Mouse (Mus musculus) ES-Bruce4 (cell line): ENCODE results near the gene Perp. TPM values are rescaled to one million over a fixed set of nuclear protein-coding genes. Genes with fewer than 3 reads are reported as not detected.

ENCODE experiments used
- H3K27ac ChIP-seq: 2 replicates; pipeline ENCODE4 v1.5.1; 2012; ENCODE audit warnings: low read length, inconsistent platforms; ENCODE audit not compliant: insufficient read depth
- H3K27me3 ChIP-seq: 2 replicates; pipeline ENCODE4 v1.6.1; 2012; ENCODE audit warnings: mild to moderate bottlenecking, low read length, inconsistent platforms; ENCODE audit not compliant: control insufficient read depth, poor library complexity, insufficient read depth, severe bottlenecking
- H3K36me3 ChIP-seq: 2 replicates; pipeline ENCODE4 v1.6.1; 2012; ENCODE audit warnings: inconsistent platforms, mild to moderate bottlenecking, low read length, moderate library complexity; ENCODE audit not compliant: control insufficient read depth, poor library complexity, insufficient read depth, severe bottlenecking
- H3K4me1 ChIP-seq: one replicate; pipeline ENCODE4 v1.8.1; 2011; ENCODE audit warnings: low read length; ENCODE audit not compliant: control insufficient read depth, insufficient read depth
- H3K4me3 ChIP-seq: 2 replicates; pipeline ENCODE4 v1.5.1; 2011; ENCODE audit warnings: low read depth, mild to moderate bottlenecking, low read length
- H3K9ac ChIP-seq: 2 replicates; pipeline ENCODE4 v1.6.1; 2012; ENCODE audit warnings: low read depth, mild to moderate bottlenecking, inconsistent platforms; ENCODE audit not compliant: poor library complexity, severe bottlenecking
- H3K9me3 ChIP-seq: replicated peaks from 2 replicates; pipeline ENCODE4 v1.6.1; 2012; ENCODE audit warnings: mild to moderate bottlenecking, low read length, inconsistent platforms; ENCODE audit not compliant: control insufficient read depth, poor library complexity, insufficient read depth, severe bottlenecking
- CTCF ChIP-seq: IDR thresholded peaks from one replicate; pipeline ENCODE4 v1.8.1; 2011; ENCODE audit warnings: low read depth, low read length
- EP300 ChIP-seq: IDR thresholded peaks from 2 replicates; pipeline ENCODE4 v1.6.1; 2011; ENCODE audit warnings: low read depth, low read length; ENCODE audit not compliant: insufficient read depth
- POLR2A ChIP-seq: IDR thresholded peaks from one replicate; pipeline ENCODE4 v1.8.1; 2011; ENCODE audit warnings: low read length; ENCODE audit not compliant: insufficient read depth
- polyA plus RNA-seq: library from polyadenylated mRNA; stranded (reverse); fragments of >200 nt; gene quantifications from 2 replicates; pipeline ENCODE4 v1.2.4, GENCODE M21; 2011; ENCODE audit warnings: low read depth; ENCODE audit not compliant: missing spikeins, insufficient read depth, insufficient read length

Gene Perp
- polyA plus RNA-seq, 1 experiment, result 138 TPM

GRCm38 (mm10) chr10:18894259-18895166, 49.7 kb downstream of the Perp start:
- no peak for TF ChIP-seq POLR2A
- TF ChIP-seq CTCF, result no peak
- TF ChIP-seq EP300, result no peak
- no peak overlapping the region for H3K27ac ChIP-seq
- H3K36me3 ChIP-seq, result no peaks in the 10 kb centered on the region
- H3K27me3 ChIP-seq, result no peaks in the 10 kb centered on the region
- H3K4me3 ChIP-seq, result no peak overlapping the region
- H3K4me1 ChIP-seq, result no peaks in the 10 kb centered on the region
- no peak overlapping the region for H3K9ac ChIP-seq
- H3K9me3 ChIP-seq, result no peaks in the 10 kb centered on the region

DNA sequence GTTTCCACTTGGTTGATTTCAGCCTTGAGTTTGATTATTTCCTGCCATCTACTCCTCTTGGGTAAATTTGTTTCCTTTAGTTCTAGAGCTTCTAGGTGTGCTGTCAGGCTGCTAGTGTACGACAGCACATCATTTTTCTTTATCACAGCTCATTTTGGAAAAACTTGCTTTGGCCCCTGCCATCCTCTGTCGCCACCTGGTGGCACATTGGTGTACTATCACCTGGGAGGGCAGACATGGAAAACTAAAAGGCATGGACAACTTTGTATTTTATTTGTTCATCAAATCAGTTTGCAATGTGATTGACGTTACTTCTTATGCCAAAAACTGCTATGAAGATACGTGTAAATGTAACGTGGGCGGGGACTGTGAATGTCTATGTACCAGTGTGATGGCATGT, 59.3 kb downstream of the Perp start:
- Histone ChIP-seq H3K9ac (no peak overlapping the region), H3K36me3 (no peaks in the 10 kb centered on the region), H3K4me1 (no peaks in the 10 kb centered on the region), H3K9me3 (no peaks in the 10 kb centered on the region), H3K27me3 (no peaks in the 10 kb centered on the region), H3K4me3 (no peak overlapping the region), H3K27ac (no peak overlapping the region)
- TF ChIP-seq CTCF (peak; percentile 74), EP300 (no peak), POLR2A (no peak)

Other genes starting within 250 kb of the Perp start
- 4.8 and 5.0 TPM in 2 replicates for gene Arfgef3, start 101.1 kb upstream of the Perp start, polyA plus RNA-seq
- gene Gm4922, start 58.2 kb upstream of the Perp start, polyA plus RNA-seq, result not detected in 2 replicates
- gene Tnfaip3, start 170.6 kb downstream of the Perp start, polyA plus RNA-seq, result 4.8 and 4.9 TPM in 2 replicates